Mouse (Mus musculus) olfactory bulb, adult 2 months (tissue): ENCODE measurements around the gene Emp1.

Experiments used
- CTCF ChIP-seq: fragments of 200-500 bp; IDR thresholded peaks from 2 replicates; pipeline ENCODE4 v1.5.1; 2012; ENCODE audit warnings: low read depth, mild to moderate bottlenecking, low read length, moderate library complexity; ENCODE audit not compliant: insufficient read depth
- POLR2A ChIP-seq: fragments of 200-500 bp; IDR thresholded peaks from 2 replicates; pipeline ENCODE4 v1.6.1; 2012; ENCODE audit warnings: mild to moderate bottlenecking, low read depth, low read length, moderate library complexity; ENCODE audit not compliant: insufficient read depth

- TF ChIP-seq CTCF (no peak), POLR2A (no peak)
These were observed 49.5 kb downstream of the Emp1 start for GRCm38 (mm10) chr6:135411712-135412319.
